Mouse (Mus musculus) adrenal gland, postnatal 14 days (tissue): ENCODE measurements around the gene Hnrnpd. TPM values are rescaled to one million over a fixed set of nuclear protein-coding genes. Genes with fewer than 3 reads are reported as not detected.

Experiments
- DNase-seq: peaks from one replicate; pipeline ENCODE4 v3.0.0; 2021; ENCODE audit warnings: mixed read lengths
- long read RNA-seq, 2 experiments: library from polyadenylated mRNA; stranded (forward); transcript quantifications; one replicate each; pipeline ENCODE4 v2.0.0; 2021
- total RNA-seq: library from RNA; stranded (reverse); gene quantifications from 2 replicates; pipeline ENCODE4 v1.2.3, GENCODE M21; 2021

Hnrnpd gene
- 175 and 223 TPM in 2 replicates for total RNA-seq
- long read RNA-seq, experiment 1, full-length matches to known transcripts = 247 of 338 reads
- long read RNA-seq, experiment 1, partial matches to known transcripts = 74 of 338 reads
- long read RNA-seq, experiment 1, other reads (novel, unspliced or antisense) = 17 of 338 reads
- long read RNA-seq, experiment 2, full-length matches to known transcripts = 114 of 167 reads
- long read RNA-seq, experiment 2, partial matches to known transcripts = 40 of 167 reads
- long read RNA-seq, experiment 2, other reads (novel, unspliced or antisense) = 13 of 167 reads

- DNase-seq = peak; percentile 97
Observed at GRCm38 (mm10) chr5:99978699-99979442, at the start of gene Hnrnpd, which contains the start of gene 4930524J08Rik. Hnrnpd (minus strand) TSS chr5:99978938. 4930524J08Rik (plus strand) TSS chr5:99979061.

GRCm38 (mm10) chr5:100024868-100025267 is 46.1 kb upstream of the Hnrnpd start:
- DNase-seq = no peak

- no peak for DNase-seq
Observed at GRCm38 (mm10) chr5:100024403-100024802, 45.7 kb upstream of the Hnrnpd start.

GRCm38 (mm10) chr5:100020089-100020488 is 41.4 kb upstream of the Hnrnpd start:
- no peak for DNase-seq

- DNase-seq = no peak
Observed at GRCm38 (mm10) chr5:100012599-100012998, 33.9 kb upstream of the Hnrnpd start.

- no peak for DNase-seq
Observed at GRCm38 (mm10) chr5:100008485-100008884, 29.7 kb upstream of the Hnrnpd start.

- DNase-seq = no peak
Observed at GRCm38 (mm10) chr5:100007040-100007375, 28.3 kb upstream of the Hnrnpd start.

- DNase-seq = no peak
Observed at GRCm38 (mm10) chr5:100006324-100007039, 27.7 kb upstream of the Hnrnpd start.

- no peak for DNase-seq
Observed at GRCm38 (mm10) chr5:100005896-100006295, 27.2 kb upstream of the Hnrnpd start.

- DNase-seq = peak; percentile 43
Observed at GRCm38 (mm10) chr5:100005431-100005830, 26.7 kb upstream of the Hnrnpd start.

GRCm38 (mm10) chr5:100003895-100004294 is 25.2 kb upstream of the Hnrnpd start:
- DNase-seq = no peak

GRCm38 (mm10) chr5:100000500-100000899 is 21.8 kb upstream of the Hnrnpd start:
- no peak for DNase-seq

GRCm38 (mm10) chr5:100000048-100000447 is 21.3 kb upstream of the Hnrnpd start:
- no peak for DNase-seq

- no peak for DNase-seq
Observed at GRCm38 (mm10) chr5:99994680-99995079, 15.9 kb upstream of the Hnrnpd start.

- DNase-seq = no peak
Observed at GRCm38 (mm10) chr5:99994166-99994565, 15.4 kb upstream of the Hnrnpd start.

- no peak for DNase-seq
Observed at GRCm38 (mm10) chr5:99983452-99984061, 4.8 kb upstream of the Hnrnpd start.

- DNase-seq = peak; percentile 92
Observed at GRCm38 (mm10) chr5:99977516-99978301, 1.0 kb downstream of the Hnrnpd start.

- no peak for DNase-seq
Observed at GRCm38 (mm10) chr5:99976334-99976955, 2.3 kb downstream of the Hnrnpd start.

- no peak for DNase-seq
Observed at GRCm38 (mm10) chr5:99975776-99976175, 3.0 kb downstream of the Hnrnpd start.

GRCm38 (mm10) chr5:99975061-99975460 is 3.7 kb downstream of the Hnrnpd start:
- no peak for DNase-seq

GRCm38 (mm10) chr5:99973941-99974340 is 4.8 kb downstream of the Hnrnpd start:
- peak; percentile 41 for DNase-seq
